Comparison of ENCODE assay signal across 8 mouse cellular contexts in the genomic region with DNA sequence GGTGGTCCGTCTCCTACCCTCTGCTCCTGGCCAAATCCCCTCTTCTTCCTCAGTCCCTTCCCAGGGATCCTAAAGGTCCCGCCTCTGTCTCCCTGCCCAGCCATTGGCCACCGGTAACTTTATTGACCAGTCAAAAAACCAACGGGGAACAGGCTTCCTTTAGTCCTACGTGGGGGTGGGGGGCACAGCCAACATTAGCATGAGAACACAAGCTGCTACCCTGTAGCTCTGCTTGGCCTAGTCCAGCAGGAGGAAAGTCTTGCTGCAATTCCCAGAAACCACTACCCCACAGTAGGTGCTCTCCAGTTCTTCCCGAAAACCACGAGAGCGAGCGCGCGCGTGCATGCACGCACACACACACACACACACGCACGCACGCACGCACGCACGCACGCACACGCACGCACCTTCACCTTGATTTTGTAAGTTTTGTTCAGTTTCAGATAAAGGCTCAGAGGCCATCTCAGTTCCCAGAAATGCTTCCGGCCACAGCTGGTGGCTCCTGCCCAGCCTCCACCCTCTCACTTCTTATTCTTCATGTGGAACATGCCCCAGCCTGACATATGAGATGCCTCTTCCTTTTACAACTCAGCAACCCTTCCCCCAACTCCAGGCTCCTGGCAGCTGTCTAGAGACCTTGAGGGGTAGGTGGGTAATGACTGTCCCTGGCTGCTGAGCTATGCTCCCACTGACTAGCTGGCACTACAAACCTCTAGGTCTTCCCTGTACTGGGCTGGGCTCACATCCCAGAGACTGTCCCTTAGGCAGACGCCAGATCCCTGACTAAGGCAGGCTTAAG. TPM values are rescaled to one million over a fixed set of nuclear protein-coding genes. Genes with fewer than 3 reads are reported as not detected.
DNase-seq lines count a peak whose midpoint lies in the region; ATAC-seq and TF ChIP-seq lines count a peak whose summit lies in the region.

No protein-coding gene starts in this region.

- DNase-seq in CD8-positive naive resting alpha-beta T cell, adult 2 months (ENCODE audit: low read depth in 2 of 2, low spot score in 2 of 2), result peak; percentile 26 to 35
- peak; percentile 46 for DNase-seq in c-Kit-positive CD71-negative TER-119-negative erythroid progenitor cells, embryonic 14.5 days (ENCODE audit: low read depth)
- DNase-seq in forebrain, embryonic 14.5 days (ENCODE audit: low spot score), result peak; percentile 90
- DNase-seq in heart, postnatal 10 days, result peak; percentile 90 to 91
- peak; percentile 76 for DNase-seq in layer of hippocampus, adult 11-12 months (ENCODE audit: low spot score)
- peak; percentile 75 for DNase-seq in liver, postnatal 0 days
- peak; percentile 83 for DNase-seq in testis, postnatal 10 days (ENCODE audit: low spot score)

- no peaks in the 10 kb centered on the region for H3K9me3 ChIP-seq in forebrain, embryonic 14.5 days (replicated peaks; ENCODE audit: control insufficient read depth, low read length)
- no peaks in the 10 kb centered on the region for H3K9me3 ChIP-seq in liver, postnatal 0 days (ENCODE audit: low read length)
- no peaks in the 10 kb centered on the region for H3K9me3 ChIP-seq in neural tube, embryonic 14.5 days (ENCODE audit: control insufficient read depth, low read length)

- peak overlapping the region; percentile 61 for H3K9ac ChIP-seq in forebrain, embryonic 14.5 days (ENCODE audit: low read length)
- peak overlapping the region; percentile 55 for H3K9ac ChIP-seq in liver, postnatal 0 days (replicated peaks)
- H3K9ac ChIP-seq in neural tube, embryonic 14.5 days (replicated peaks; ENCODE audit: low read depth, low read length), result peak overlapping the region; percentile 55

- H3K36me3 ChIP-seq in forebrain, embryonic 14.5 days (ENCODE audit: control insufficient read depth, insufficient read depth, low read length), result 0 out of 2 replicates have a peak, but pooled peaks cover 4% of the 10 kb centered on the region
- 0 out of 2 replicates have a peak, but pooled peaks cover 2% of the 10 kb centered on the region for H3K36me3 ChIP-seq in liver, postnatal 0 days (replicated peaks; ENCODE audit: insufficient read depth, low read length)
- H3K36me3 ChIP-seq in neural tube, embryonic 14.5 days (ENCODE audit: control insufficient read depth, insufficient read depth, low read length), result peaks cover 4% of the 10 kb centered on the region; the same call in 1 of the 2 replicates

- TF ChIP-seq CTCF in liver, postnatal 0 days (IDR thresholded peaks at IDR 0.05; ENCODE audit: low read depth), result no peak

- intact Hi-C loops in heart, postnatal 10 days (cut with DNase I), result loop anchor here (5.0 kb wide), 1 partner anchor 69 kb away; the partner anchor contains the start of gene C1qtnf12

- no peak for TF ChIP-seq EP300 in liver, postnatal 0 days (IDR thresholded peaks at IDR 0.05; ENCODE audit: low read depth)

- H3K27me3 ChIP-seq in forebrain, embryonic 14.5 days (replicated peaks; ENCODE audit: control insufficient read depth, insufficient read depth, low read length), result peaks cover 22% of the 10 kb centered on the region
- peaks cover 19% of the 10 kb centered on the region for H3K27me3 ChIP-seq in liver, postnatal 0 days (ENCODE audit: insufficient read depth, low read length)
- H3K27me3 ChIP-seq in neural tube, embryonic 14.5 days (ENCODE audit: control insufficient read depth, insufficient read depth, low read length), result peaks cover 16% of the 10 kb centered on the region

- ATAC-seq in forebrain, embryonic 14.5 days, result peak; percentile 90
- ATAC-seq in liver, postnatal 0 days, result peak; percentile 86
- ATAC-seq in neural tube, embryonic 14.5 days (ENCODE audit: low read depth), result peak; percentile 90

- peak overlapping the region; percentile 35 for H3K4me3 ChIP-seq in forebrain, embryonic 14.5 days (ENCODE audit: low read depth, low read length)
- H3K4me3 ChIP-seq in liver, postnatal 0 days (ENCODE audit: low read depth, low read length), result peak overlapping the region; percentile 51
- H3K4me3 ChIP-seq in neural tube, embryonic 14.5 days (ENCODE audit: low read depth, low read length), result peak overlapping the region; percentile 41

- H3K27ac ChIP-seq in forebrain, embryonic 14.5 days (ENCODE audit: low read depth, low read length), result peak overlapping the region; percentile 79; the same call in 1 of the 2 replicates
- peak overlapping the region; percentile 90 for H3K27ac ChIP-seq in liver, postnatal 0 days (ENCODE audit: low read depth)
- H3K27ac ChIP-seq in neural tube, embryonic 14.5 days (ENCODE audit: low read depth, low read length), result peak overlapping the region; percentile 82

- peaks cover 8% of the 10 kb centered on the region for H3K4me1 ChIP-seq in forebrain, embryonic 14.5 days (ENCODE audit: control insufficient read depth, insufficient read depth, low read length)
- H3K4me1 ChIP-seq in liver, postnatal 0 days (ENCODE audit: insufficient read depth), result peaks cover 29% of the 10 kb centered on the region
- peaks cover 16% of the 10 kb centered on the region for H3K4me1 ChIP-seq in neural tube, embryonic 14.5 days (ENCODE audit: control insufficient read depth, insufficient read depth, low read length)

- peak overlapping the region; percentile 60 for H3K4me2 ChIP-seq in forebrain, embryonic 14.5 days (ENCODE audit: low read length)
- H3K4me2 ChIP-seq in liver, postnatal 0 days (ENCODE audit: low read depth, low read length), result peak overlapping the region; percentile 73
- H3K4me2 ChIP-seq in neural tube, embryonic 14.5 days (ENCODE audit: low read depth, low read length), result peak overlapping the region; percentile 79

- 2% methylated on average over 24 of the region's 24 CpGs for WGBS in forebrain, embryonic 14.5 days
- WGBS in liver, postnatal 0 days (ENCODE audit: insufficient replicate concordance), result 4% methylated on average over 23 of the region's 24 CpGs
- 1% methylated on average over 24 of the region's 24 CpGs for WGBS in neural tube, embryonic 14.5 days

RNA-seq across cellular contexts. Expression of gene Tnfrsf18, which starts 5.8 kb away (rescaled TPM):
- polyA plus RNA-seq in forebrain, embryonic 14.5 days (2014; fragmentation: Nextera tagmentation; extraction: Ambion mirVana), result 0.40 and 0.53 TPM in 2 replicates
- under 1 TPM in 1 of 2 experiments, not detected in 1; 0.29 TPM for total RNA-seq in heart, postnatal 10 days (2021)
- 0.78 and 1.2 TPM in 2 replicates for polyA plus RNA-seq in liver, postnatal 0 days (2015; fragmentation: Nextera tagmentation; extraction: Ambion mirVana)
- polyA plus RNA-seq in neural tube, embryonic 14.5 days (2014; fragmentation: Nextera tagmentation; extraction: Ambion mirVana), result 1.5 and 2.7 TPM in 2 replicates

RNA-seq across cellular contexts. Expression of gene Tnfrsf4, which starts 18.1 kb away (rescaled TPM):
- polyA plus RNA-seq in forebrain, embryonic 14.5 days (2014; fragmentation: Nextera tagmentation; extraction: Ambion mirVana), result 0.43 and 0.60 TPM in 2 replicates
- total RNA-seq in heart, postnatal 10 days (2021), result under 1 TPM; 0.62 to 0.93 TPM
- polyA plus RNA-seq in liver, postnatal 0 days (2015; fragmentation: Nextera tagmentation; extraction: Ambion mirVana), result 0.26 and 0.36 TPM in 2 replicates
- polyA plus RNA-seq in neural tube, embryonic 14.5 days (2014; fragmentation: Nextera tagmentation; extraction: Ambion mirVana), result 0.20 and 0.70 TPM in 2 replicates

RNA-seq across cellular contexts. Expression of gene Ttll10, which starts 27.4 kb away (rescaled TPM):
- polyA plus RNA-seq in forebrain, embryonic 14.5 days (2014; fragmentation: Nextera tagmentation; extraction: Ambion mirVana), result not detected in 2 replicates
- not detected for total RNA-seq in heart, postnatal 10 days (2021)
- 0.15 and 0.31 TPM in 2 replicates for polyA plus RNA-seq in liver, postnatal 0 days (2015; fragmentation: Nextera tagmentation; extraction: Ambion mirVana)
- polyA plus RNA-seq in neural tube, embryonic 14.5 days (2014; fragmentation: Nextera tagmentation; extraction: Ambion mirVana), result not detected in 2 replicates

RNA-seq across cellular contexts. Expression of gene Sdf4, which starts 39.1 kb away (rescaled TPM):
- polyA plus RNA-seq in forebrain, embryonic 14.5 days (2014; fragmentation: Nextera tagmentation; extraction: Ambion mirVana), result 124 and 127 TPM in 2 replicates
- 100 to 1,000 TPM; 105 to 108 TPM for total RNA-seq in heart, postnatal 10 days (2021)
- 91.5 and 94.2 TPM in 2 replicates for polyA plus RNA-seq in liver, postnatal 0 days (2015; fragmentation: Nextera tagmentation; extraction: Ambion mirVana)
- 123 and 125 TPM in 2 replicates for polyA plus RNA-seq in neural tube, embryonic 14.5 days (2014; fragmentation: Nextera tagmentation; extraction: Ambion mirVana)

RNA-seq across cellular contexts. Expression of gene B3galt6, which starts 39.3 kb away (rescaled TPM):
- polyA plus RNA-seq in forebrain, embryonic 14.5 days (2014; fragmentation: Nextera tagmentation; extraction: Ambion mirVana), result 27.6 and 29.6 TPM in 2 replicates
- total RNA-seq in heart, postnatal 10 days (2021), result 1 to 10 TPM; 3.4 to 3.7 TPM
- 3.5 and 4.7 TPM in 2 replicates for polyA plus RNA-seq in liver, postnatal 0 days (2015; fragmentation: Nextera tagmentation; extraction: Ambion mirVana)
- polyA plus RNA-seq in neural tube, embryonic 14.5 days (2014; fragmentation: Nextera tagmentation; extraction: Ambion mirVana), result 37.4 and 38.1 TPM in 2 replicates

Comparison
In these comparisons a context has a peak if more than half of its experiments do, and no peak if none do; other contexts are left out.
1. Peak in every context shown above with its lines: DNase-seq, ATAC-seq, H3K4me3 ChIP-seq and H3K27ac ChIP-seq.
2. DNase-seq: peak in every context shown above with its lines; median percentile 90 in heart, postnatal 10 days; 90 in forebrain, embryonic 14.5 days; 83 in testis, postnatal 10 days; 76 in layer of hippocampus, adult 11-12 months; 75 in liver, postnatal 0 days; 46 in c-Kit-positive CD71-negative TER-119-negative erythroid progenitor cells, embryonic 14.5 days; 30 in CD8-positive naive resting alpha-beta T cell, adult 2 months.